Mouse (Mus musculus) stomach, embryonic 14.5 days (tissue): Measurements from ENCODE around the gene Palld. TPM values are rescaled to one million over a fixed set of nuclear protein-coding genes. Genes with fewer than 3 reads are reported as not detected.

Experiments
- ATAC-seq: fragments of 200-750 bp; cut with Nextera tagmentation; 2 replicates; pipeline ENCODE4 v1.8.0; 2017; ENCODE audit warnings: low read depth, moderate TSS enrichment; ENCODE audit not compliant: insufficient number of reproducible peaks, insufficient read depth, low FRiP score
- H3K27ac ChIP-seq: fragments of 300-500 bp; sonication (generic); 2 replicates; pipeline ENCODE4 v1.5.1; 2014; ENCODE audit warnings: mild to moderate bottlenecking, low read length, moderate library complexity, mixed read lengths
- H3K27me3 ChIP-seq: fragments of 300-500 bp; sonication (generic); 2 replicates; pipeline ENCODE4 v1.6.1; 2014; ENCODE audit warnings: low read length, control low read depth, mixed read lengths; ENCODE audit not compliant: control insufficient read depth, insufficient read depth
- H3K36me3 ChIP-seq: fragments of 300-500 bp; sonication (generic); 2 replicates; pipeline ENCODE4 v1.6.1; 2014; ENCODE audit warnings: mild to moderate bottlenecking, control low read depth, low read length, moderate library complexity, mixed read lengths; ENCODE audit not compliant: control insufficient read depth, insufficient read depth
- H3K4me1 ChIP-seq: fragments of 300-500 bp; sonication (generic); 2 replicates; pipeline ENCODE4 v1.6.1; 2014; ENCODE audit warnings: low read length, control low read depth, mixed read lengths; ENCODE audit not compliant: control insufficient read depth, insufficient read depth
- H3K4me2 ChIP-seq: fragments of 300-500 bp; sonication (generic); replicated peaks from 2 replicates; pipeline ENCODE4 v1.6.1; 2014; ENCODE audit warnings: low read depth, low read length, control low read depth
- H3K4me3 ChIP-seq: fragments of 300-500 bp; sonication (generic); 2 replicates; pipeline ENCODE4 v1.5.1; 2014; ENCODE audit warnings: low read depth, low read length, control low read depth
- H3K9ac ChIP-seq: fragments of 300-500 bp; sonication (generic); replicated peaks from 2 replicates; pipeline ENCODE4 v1.6.1; 2014; ENCODE audit warnings: low read depth, mild to moderate bottlenecking, control low read depth, low read length, moderate library complexity, mixed read lengths
- H3K9me3 ChIP-seq: fragments of 300-500 bp; sonication (generic); 2 replicates; pipeline ENCODE4 v1.6.1; 2016; ENCODE audit warnings: low read depth, low read length, control low read depth; ENCODE audit not compliant: control insufficient read depth
- WGBS: fragments of 180-500 bp; shearing (Covaris S2); extraction: QIAGEN DNeasy Blood & Tissue Kit; methylation state at CpG from one replicate; pipeline ENCODE4 v1.1.7; 2014; 5-methylcytosine and 5-hydroxymethylcytosine counted together
- polyA plus RNA-seq: library from polyadenylated mRNA; unstranded; fragments of >200 nt; fragmentation: Nextera tagmentation; extraction: Ambion mirVana; gene quantifications from 2 replicates; pipeline ENCODE4 v1.2.1, GENCODE M21; 2014

Gene Palld
- polyA plus RNA-seq, 1 experiment from 2014 or later: 91.0 TPM

DNA sequence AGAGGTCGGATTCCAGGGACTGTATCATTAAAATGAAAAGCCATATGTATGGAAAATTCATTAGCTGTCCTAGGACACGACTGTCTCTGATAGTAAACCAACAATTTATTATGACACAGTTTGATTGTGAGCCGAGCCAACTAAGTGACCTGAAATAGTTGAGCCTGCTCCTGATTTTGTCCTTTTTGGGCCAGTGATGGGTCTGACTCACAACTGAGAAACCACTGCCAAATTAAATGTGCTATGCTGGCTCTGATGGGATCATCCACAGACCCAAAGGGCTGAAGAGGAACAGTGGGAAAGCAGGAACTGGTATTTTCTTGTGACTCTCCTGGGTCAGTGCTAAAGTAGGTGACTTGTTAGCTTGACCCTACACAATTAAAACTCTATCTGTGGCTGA lies 305.6 kb downstream of the Palld start:
- H3K9ac ChIP-seq: no peak overlapping the region
- peaks cover 10% of the 10 kb centered on the region; the same call in 1 of the 2 replicates for H3K4me1 ChIP-seq
- H3K36me3 ChIP-seq: no peaks in the 10 kb centered on the region
- ATAC-seq: no peak
- H3K27me3 ChIP-seq: no peaks in the 10 kb centered on the region
- no peaks in the 10 kb centered on the region for H3K9me3 ChIP-seq
- no peak overlapping the region for H3K4me2 ChIP-seq
- H3K27ac ChIP-seq: no peak overlapping the region
- no peak overlapping the region for H3K4me3 ChIP-seq
- 65% methylated on average over 3 of the region's 3 CpGs for WGBS

DNA sequence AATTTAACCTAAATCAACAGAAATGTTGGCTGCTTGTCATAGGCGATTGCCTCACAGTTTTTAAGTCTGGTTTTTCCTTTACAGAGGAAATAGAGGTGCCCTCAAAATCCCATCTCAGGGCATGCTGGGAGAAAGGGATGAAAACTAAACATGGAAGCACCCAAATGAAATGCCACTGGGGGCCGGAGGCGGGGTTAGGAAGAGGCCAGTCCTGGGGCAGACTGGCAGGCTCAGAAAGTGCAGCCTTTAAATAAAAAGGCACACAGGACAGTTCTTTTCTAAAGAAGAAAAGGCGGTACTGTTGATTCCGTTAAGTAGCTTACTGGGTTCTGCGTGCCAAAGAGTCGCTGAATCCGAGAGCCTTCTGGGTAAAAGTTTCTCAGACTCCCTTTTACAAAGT lies 311.0 kb downstream of the Palld start:
- 6% methylated on average over 8 of the region's 8 CpGs for WGBS
- ATAC-seq: peak; percentile 17; the same call in 1 of the 2 replicates
- Histone ChIP-seq H3K9me3 (no peaks in the 10 kb centered on the region), H3K4me2 (peak overlapping the region; percentile 62), H3K27me3 (no peaks in the 10 kb centered on the region), H3K4me1 (peaks cover 28% of the 10 kb centered on the region), H3K27ac (peak overlapping the region; percentile 99), H3K36me3 (no peaks in the 10 kb centered on the region), H3K4me3 (peak overlapping the region; percentile 73), H3K9ac (no peak overlapping the region)

DNA sequence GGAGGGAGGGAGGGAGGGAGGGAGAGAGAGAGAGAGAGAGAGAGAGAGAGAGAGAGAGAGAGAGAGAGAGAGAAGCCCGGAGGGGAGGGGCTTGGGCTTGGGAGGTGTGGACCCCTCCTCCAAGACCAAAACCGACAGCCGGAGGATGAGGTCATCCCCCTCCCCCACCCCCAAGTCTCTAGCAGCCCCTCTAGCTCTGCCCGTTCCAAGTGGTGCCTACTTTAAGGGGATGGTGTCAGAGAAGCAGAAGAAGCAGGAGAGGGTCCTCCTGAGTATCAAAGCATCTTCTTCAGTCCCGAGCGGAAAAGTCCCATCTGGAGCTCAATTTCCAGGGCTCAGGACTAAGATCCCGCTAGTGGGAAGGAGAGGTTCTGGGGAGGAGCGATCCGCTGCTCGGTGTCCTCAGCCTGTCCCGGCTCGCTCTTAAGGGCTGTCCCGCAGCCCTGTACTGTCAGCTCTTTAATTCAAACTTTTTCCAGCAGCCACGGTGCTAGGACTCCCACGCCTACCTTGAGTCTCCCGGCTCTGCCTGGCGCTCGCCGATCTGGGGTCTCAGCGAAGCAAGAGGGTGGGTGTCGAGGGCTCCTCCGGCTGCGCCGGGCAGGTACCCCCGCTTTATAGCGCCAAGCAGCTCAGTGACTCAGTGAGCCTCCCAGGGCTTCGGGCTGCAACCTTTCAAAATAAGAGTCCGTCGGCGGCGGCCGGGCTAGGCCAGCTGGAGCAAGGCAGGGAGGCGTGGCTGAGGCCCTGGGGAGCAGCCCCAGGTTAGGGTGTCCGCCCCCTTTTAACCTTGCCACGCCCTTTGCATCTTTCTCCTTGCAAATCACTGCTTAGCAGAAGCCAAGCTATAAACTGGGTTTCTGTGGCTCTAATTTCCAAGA lies 311.7 kb downstream of the Palld start:
- under 1% methylated on average over 35 of the region's 35 CpGs for WGBS
- H3K4me2 ChIP-seq: peak overlapping the region; percentile 62
- H3K9me3 ChIP-seq: no peaks in the 10 kb centered on the region
- H3K4me1 ChIP-seq: peaks cover 33% of the 10 kb centered on the region
- peak overlapping the region; percentile 73 for H3K4me3 ChIP-seq
- H3K36me3 ChIP-seq: no peaks in the 10 kb centered on the region
- H3K9ac ChIP-seq: peak overlapping the region; percentile 61
- H3K27me3 ChIP-seq: no peaks in the 10 kb centered on the region
- peak; percentile 88 for ATAC-seq
- peak overlapping the region; percentile 99 for H3K27ac ChIP-seq

DNA sequence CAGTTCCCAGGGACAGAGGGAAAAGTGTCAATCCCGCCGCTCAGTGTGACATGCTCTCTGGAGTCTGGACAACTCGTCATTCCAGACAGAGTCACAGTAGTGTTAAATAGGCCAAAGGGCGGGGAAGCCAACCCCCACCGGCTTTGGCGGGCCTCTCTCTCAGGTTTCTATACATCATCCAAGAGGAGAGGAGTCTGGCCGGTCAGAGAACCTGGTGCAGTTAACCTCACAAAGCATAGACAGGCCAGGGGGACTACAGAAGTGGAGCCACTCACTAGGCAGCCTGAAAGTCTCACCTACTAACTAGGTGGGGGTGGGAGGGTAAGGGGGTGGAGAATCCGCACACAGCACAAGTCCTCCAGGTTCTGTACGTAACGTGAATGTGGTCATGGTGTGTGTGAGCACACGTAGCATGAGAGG lies 312.5 kb downstream of the Palld start:
- peak overlapping the region; percentile 82 for H3K27ac ChIP-seq
- peak overlapping the region; percentile 28 for H3K9ac ChIP-seq
- H3K4me3 ChIP-seq: peak overlapping the region; percentile 73
- no peaks in the 10 kb centered on the region for H3K36me3 ChIP-seq
- H3K9me3 ChIP-seq: no peaks in the 10 kb centered on the region
- H3K27me3 ChIP-seq: no peaks in the 10 kb centered on the region
- WGBS: 3% methylated on average over 11 of the region's 11 CpGs
- H3K4me2 ChIP-seq: peak overlapping the region; percentile 62
- ATAC-seq: peak; percentile 33
- peaks cover 39% of the 10 kb centered on the region for H3K4me1 ChIP-seq

DNA sequence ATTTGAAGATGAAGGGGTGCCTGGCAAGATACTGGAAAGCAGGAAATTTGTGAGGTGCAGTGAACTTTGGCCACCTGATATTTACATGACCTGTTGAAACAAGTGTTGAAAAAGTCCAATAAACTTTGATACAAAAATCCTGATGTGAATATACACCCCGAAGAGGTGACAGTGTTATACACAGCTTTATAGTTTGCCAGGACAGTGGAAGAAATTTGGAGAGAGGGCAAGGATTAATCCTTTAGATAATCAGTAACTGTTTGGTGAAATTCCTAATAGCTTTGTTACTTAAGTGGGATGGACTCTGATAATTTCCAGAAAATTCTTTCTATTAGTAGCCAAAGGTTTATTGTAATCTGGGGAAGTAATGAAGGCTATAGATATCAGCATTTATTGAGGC lies 314.2 kb downstream of the Palld start:
- Histone ChIP-seq H3K9me3 (no peaks in the 10 kb centered on the region), H3K27me3 (no peaks in the 10 kb centered on the region), H3K9ac (no peak overlapping the region), H3K4me1 (peaks cover 42% of the 10 kb centered on the region), H3K36me3 (no peaks in the 10 kb centered on the region), H3K4me2 (peak overlapping the region; percentile 62), H3K4me3 (no peak overlapping the region), H3K27ac (no peak overlapping the region)
- WGBS: 71% methylated on average over 1 of the region's 1 CpGs
- no peak for ATAC-seq

DNA sequence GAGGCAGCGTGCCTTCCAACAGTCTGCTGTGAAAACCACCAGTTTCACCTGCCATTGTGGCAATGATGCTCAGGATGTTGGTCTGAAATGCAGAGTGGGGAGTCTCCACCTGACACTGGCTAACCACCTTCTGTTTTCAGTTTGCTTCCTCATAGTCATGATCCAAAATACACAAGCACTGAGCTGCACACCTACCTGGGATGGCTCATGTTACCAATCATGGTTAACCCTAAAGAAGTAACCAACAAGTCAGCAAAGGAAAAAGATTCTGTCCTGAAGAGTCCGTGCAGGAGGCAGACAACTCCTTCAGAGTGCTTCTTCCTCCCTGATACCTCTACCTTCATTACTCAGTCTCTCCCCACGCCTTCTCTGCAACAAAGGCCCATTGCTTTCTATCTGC lies 314.8 kb downstream of the Palld start:
- Histone ChIP-seq H3K27ac (no peak overlapping the region), H3K36me3 (no peaks in the 10 kb centered on the region), H3K4me2 (peak overlapping the region; percentile 19; the same call in 1 of the 2 replicates), H3K9ac (no peak overlapping the region), H3K4me1 (peaks cover 38% of the 10 kb centered on the region), H3K9me3 (no peaks in the 10 kb centered on the region), H3K4me3 (no peak overlapping the region), H3K27me3 (no peaks in the 10 kb centered on the region)
- no peak for ATAC-seq
- 73% methylated on average over 3 of the region's 3 CpGs for WGBS

DNA sequence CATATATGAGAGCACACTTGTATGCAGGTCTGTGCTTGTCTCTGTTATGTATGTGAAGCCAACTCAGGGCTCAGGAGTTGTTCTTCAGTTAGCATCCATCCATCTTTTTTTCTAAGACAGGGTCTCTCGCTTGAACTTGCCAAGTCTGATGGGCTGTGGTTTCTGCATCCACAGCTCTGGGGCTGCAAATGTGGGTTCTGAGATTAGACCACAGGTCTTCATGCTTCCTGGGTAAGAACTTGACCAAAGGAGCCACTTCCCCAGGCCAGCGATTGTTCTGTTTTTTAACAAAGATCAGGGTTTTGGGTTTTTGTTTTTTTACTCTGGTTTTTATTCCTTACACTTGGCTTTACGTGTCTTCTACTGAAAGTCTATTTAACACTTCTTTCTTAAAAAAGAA lies 316.0 kb downstream of the Palld start:
- Histone ChIP-seq H3K4me3 (no peak overlapping the region), H3K36me3 (no peaks in the 10 kb centered on the region), H3K4me1 (peaks cover 29% of the 10 kb centered on the region), H3K4me2 (no peak overlapping the region), H3K9ac (no peak overlapping the region), H3K27me3 (no peaks in the 10 kb centered on the region), H3K9me3 (no peaks in the 10 kb centered on the region), H3K27ac (no peak overlapping the region)
- ATAC-seq: no peak
- 84% methylated on average over 3 of the region's 3 CpGs for WGBS

DNA sequence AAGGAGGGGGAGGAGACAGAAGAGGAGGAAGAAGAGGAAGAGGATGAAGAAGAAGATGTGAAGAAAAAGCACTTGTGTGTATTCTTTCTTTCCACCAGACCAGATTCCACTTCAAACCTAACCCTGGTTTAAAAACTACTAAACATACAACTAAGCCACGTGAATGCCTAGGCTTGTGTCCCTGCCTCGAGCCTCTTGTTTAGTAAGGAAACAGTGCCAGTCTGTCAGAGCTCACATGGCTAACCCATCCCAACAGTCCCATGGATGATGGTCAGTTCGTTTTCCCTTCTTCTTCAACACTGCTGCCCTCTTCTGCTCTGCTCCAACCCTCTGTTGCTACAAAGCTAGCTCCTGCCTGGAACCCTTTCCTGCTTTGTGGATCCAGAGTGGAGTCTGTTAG lies 316.7 kb downstream of the Palld start:
- Histone ChIP-seq H3K9me3 (no peaks in the 10 kb centered on the region), H3K4me3 (no peak overlapping the region), H3K4me2 (no peak overlapping the region), H3K27ac (no peak overlapping the region; the same call in 1 of the 2 replicates), H3K27me3 (no peaks in the 10 kb centered on the region), H3K4me1 (peaks cover 25% of the 10 kb centered on the region), H3K9ac (no peak overlapping the region), H3K36me3 (no peaks in the 10 kb centered on the region)
- ATAC-seq: no peak
- 76% methylated on average over 3 of the region's 3 CpGs for WGBS
